Mouse (Mus musculus): ENCODE measurements around the gene Nudt8.

- TF ChIP-seq CTCF (IDR thresholded peaks at IDR 0.05; ENCODE audit: low read depth) (no peak), EP300 (IDR thresholded peaks at IDR 0.05; ENCODE audit: low read depth) (no peak)
Measured at GRCm38 (mm10) chr19:3980917-3981316, 19.5 kb upstream of the Nudt8 start.

Data from liver, postnatal 0 days (tissue).